Mouse (Mus musculus) liver, embryonic 13.5 days (tissue): Measurements from ENCODE around the gene Slc11a2. TPM values are rescaled to one million over a fixed set of nuclear protein-coding genes. Genes with fewer than 3 reads are reported as not detected.

Experiments
- ATAC-seq: fragments of 200-750 bp; cut with Nextera tagmentation; 2 replicates; pipeline ENCODE4 v1.8.0; 2017; ENCODE audit warnings: low read depth, mild to moderate bottlenecking, moderate number of reproducible peaks, moderate library complexity
- DNase-seq: peaks from one replicate; pipeline ENCODE4 v3.0.0; 2022
- H3K27ac ChIP-seq: fragments of 300-500 bp; sonication (generic); 2 replicates; pipeline ENCODE4 v1.5.1; 2015; ENCODE audit warnings: moderate library complexity, mild to moderate bottlenecking, inconsistent platforms
- H3K27me3 ChIP-seq: fragments of 300-500 bp; sonication (generic); 2 replicates; pipeline ENCODE4 v1.6.1; 2015; ENCODE audit warnings: mild to moderate bottlenecking, inconsistent platforms
- H3K36me3 ChIP-seq: fragments of 300-500 bp; sonication (generic); 2 replicates; pipeline ENCODE4 v1.6.1; 2015; ENCODE audit warnings: mild to moderate bottlenecking, inconsistent platforms
- H3K4me1 ChIP-seq: fragments of 300-500 bp; sonication (generic); replicated peaks from 2 replicates; pipeline ENCODE4 v1.6.1; 2015; ENCODE audit warnings: inconsistent platforms
- H3K4me2 ChIP-seq: fragments of 300-500 bp; sonication (generic); 2 replicates; pipeline ENCODE4 v1.6.1; 2015; ENCODE audit warnings: inconsistent platforms, mild to moderate bottlenecking, moderate library complexity
- H3K4me3 ChIP-seq: fragments of 300-500 bp; sonication (generic); replicated peaks from 2 replicates; pipeline ENCODE4 v1.5.1; 2015; ENCODE audit warnings: mild to moderate bottlenecking, inconsistent platforms
- H3K9ac ChIP-seq: fragments of 300-500 bp; sonication (generic); 2 replicates; pipeline ENCODE4 v1.6.1; 2015; ENCODE audit warnings: mild to moderate bottlenecking, inconsistent platforms
- H3K9me3 ChIP-seq: fragments of 300-500 bp; sonication (generic); replicated peaks from 2 replicates; pipeline ENCODE4 v1.6.1; 2016; ENCODE audit warnings: inconsistent platforms
- WGBS: fragments of 180-500 bp; shearing (Covaris S2); methylation state at CpG from one replicate; pipeline ENCODE4 v1.1.7; 2015; ENCODE audit not compliant: insufficient replicate concordance; 5-methylcytosine and 5-hydroxymethylcytosine counted together
- polyA plus RNA-seq: library from polyadenylated mRNA; unstranded; fragments of >200 nt; fragmentation: Nextera tagmentation; extraction: Ambion mirVana; gene quantifications from 2 replicates; pipeline ENCODE4 v1.2.1, GENCODE M21; 2015

The Slc11a2 gene
- polyA plus RNA-seq, 1 experiment from 2014 or later = 46.8 TPM

- Histone ChIP-seq H3K4me2 (peak overlapping the region; percentile 79), H3K36me3 (peaks cover 30% of the 10 kb centered on the region), H3K9me3 (no peaks in the 10 kb centered on the region), H3K27me3 (peaks cover 7% of the 10 kb centered on the region), H3K4me1 (peaks cover 85% of the 10 kb centered on the region), H3K9ac (peak overlapping the region; percentile 100), H3K4me3 (peak overlapping the region; percentile 99), H3K27ac (peak overlapping the region; percentile 98)
- peak; percentile 25 for DNase-seq
- 45% methylated on average over 8 of the region's 8 CpGs for WGBS
- peak; percentile 1 for ATAC-seq
These were observed 5.6 kb downstream of the Slc11a2 start for GRCm38 (mm10) chr15:100419311-100419710.

- Histone ChIP-seq H3K27me3 (no peaks in the 10 kb centered on the region), H3K9me3 (no peaks in the 10 kb centered on the region), H3K4me3 (peak overlapping the region; percentile 99), H3K9ac (peak overlapping the region; percentile 100), H3K27ac (peak overlapping the region; percentile 98), H3K4me2 (peak overlapping the region; percentile 79), H3K36me3 (peaks cover 34% of the 10 kb centered on the region), H3K4me1 (peaks cover 87% of the 10 kb centered on the region)
- DNase-seq (no peak), ATAC-seq (no peak)
- 62% methylated on average over 9 of the region's 9 CpGs for WGBS
These were observed 6.9 kb downstream of the Slc11a2 start for GRCm38 (mm10) chr15:100417854-100418450.

- no peak overlapping the region for H3K9ac ChIP-seq
- no peaks in the 10 kb centered on the region for H3K27me3 ChIP-seq
- 88% methylated on average over 8 of the region's 8 CpGs for WGBS
- peaks cover 99% of the 10 kb centered on the region for H3K4me1 ChIP-seq
- H3K36me3 ChIP-seq = peaks cover 53% of the 10 kb centered on the region
- H3K4me2 ChIP-seq = no peak overlapping the region
- no peaks in the 10 kb centered on the region for H3K9me3 ChIP-seq
- H3K4me3 ChIP-seq = no peak overlapping the region
- H3K27ac ChIP-seq = 0 out of 2 replicates have a peak overlapping the region, but pooled peaks have one; percentile 98
- DNase-seq = no peak
- no peak for ATAC-seq
These were observed 9.2 kb downstream of the Slc11a2 start for GRCm38 (mm10) chr15:100415684-100416083.

- WGBS = 88% methylated on average over 13 of the region's 13 CpGs
- Histone ChIP-seq H3K9me3 (no peaks in the 10 kb centered on the region), H3K27me3 (no peaks in the 10 kb centered on the region), H3K4me1 (peaks cover 99% of the 10 kb centered on the region), H3K4me2 (no peak overlapping the region), H3K27ac (peak overlapping the region; percentile 90), H3K36me3 (peaks cover 61% of the 10 kb centered on the region), H3K9ac (0 out of 2 replicates have a peak overlapping the region, but pooled peaks have one; percentile 8), H3K4me3 (no peak overlapping the region)
- no peak for DNase-seq
- ATAC-seq = no peak
These were observed 9.9 kb downstream of the Slc11a2 start for GRCm38 (mm10) chr15:100414942-100415341.

- H3K4me3 ChIP-seq = no peak overlapping the region
- no peak overlapping the region for H3K4me2 ChIP-seq
- H3K27ac ChIP-seq = peak overlapping the region; percentile 90
- ATAC-seq (0 out of 2 replicates have a peak, but pooled peaks have one; percentile 26), DNase-seq (no peak)
- 0 out of 2 replicates have a peak overlapping the region, but pooled peaks have one; percentile 17 for H3K9ac ChIP-seq
- 54% methylated on average over 4 of the region's 4 CpGs for WGBS
- H3K27me3 ChIP-seq = no peaks in the 10 kb centered on the region
- peaks cover 93% of the 10 kb centered on the region for H3K4me1 ChIP-seq
- peaks cover 70% of the 10 kb centered on the region for H3K36me3 ChIP-seq
- H3K9me3 ChIP-seq = no peaks in the 10 kb centered on the region
These were observed 10.9 kb downstream of the Slc11a2 start for GRCm38 (mm10) chr15:100414011-100414410.

GRCm38 (mm10) chr15:100413306-100413705, 11.6 kb downstream of the Slc11a2 start:
- peaks cover 88% of the 10 kb centered on the region for H3K4me1 ChIP-seq
- no peaks in the 10 kb centered on the region for H3K27me3 ChIP-seq
- no peak overlapping the region for H3K4me2 ChIP-seq
- peak overlapping the region; percentile 17 for H3K9ac ChIP-seq
- DNase-seq (no peak), ATAC-seq (no peak)
- H3K9me3 ChIP-seq = no peaks in the 10 kb centered on the region
- H3K36me3 ChIP-seq = peaks cover 77% of the 10 kb centered on the region
- H3K27ac ChIP-seq = peak overlapping the region; percentile 90
- WGBS = 35% methylated on average over 4 of the region's 5 CpGs
- no peak overlapping the region for H3K4me3 ChIP-seq

- WGBS = 75% methylated on average over 5 of the region's 5 CpGs
- peak overlapping the region; percentile 64; the same call in 1 of the 2 replicates for H3K4me2 ChIP-seq
- H3K9ac ChIP-seq = 0 out of 2 replicates have a peak overlapping the region, but pooled peaks have one; percentile 20
These were observed 13.1 kb downstream of the Slc11a2 start for GRCm38 (mm10) chr15:100411731-100412130.

GRCm38 (mm10) chr15:100410918-100411672, 13.8 kb downstream of the Slc11a2 start:
- Histone ChIP-seq H3K27ac (peak overlapping the region; percentile 90), H3K36me3 (peaks cover 80% of the 10 kb centered on the region), H3K4me1 (peaks cover 83% of the 10 kb centered on the region), H3K27me3 (no peaks in the 10 kb centered on the region), H3K9me3 (no peaks in the 10 kb centered on the region), H3K4me3 (peak overlapping the region; percentile 19; the same call in 1 of the 2 replicates), H3K9ac (peak overlapping the region; percentile 61), H3K4me2 (peak overlapping the region; percentile 64)
- ATAC-seq (peak; percentile 79), DNase-seq (no peak)
- WGBS = 35% methylated on average over 14 of the region's 14 CpGs

More at GRCm38 (mm10) chr15:100411731-100412130, 13.1 kb downstream of the Slc11a2 start:
- Histone ChIP-seq H3K9me3 (no peaks in the 10 kb centered on the region), H3K36me3 (peaks cover 78% of the 10 kb centered on the region), H3K4me3 (no peak overlapping the region), H3K27me3 (no peaks in the 10 kb centered on the region), H3K27ac (peak overlapping the region; percentile 90), H3K4me1 (peaks cover 85% of the 10 kb centered on the region)
- DNase-seq = no peak
- ATAC-seq = no peak

GRCm38 (mm10) chr15:100406088-100406487, 18.8 kb downstream of the Slc11a2 start:
- no peak for ATAC-seq
- Histone ChIP-seq H3K4me2 (no peak overlapping the region), H3K27me3 (no peaks in the 10 kb centered on the region), H3K4me3 (no peak overlapping the region), H3K9ac (no peak overlapping the region), H3K27ac (peak overlapping the region; percentile 25; the same call in 1 of the 2 replicates), H3K4me1 (peaks cover 67% of the 10 kb centered on the region), H3K9me3 (no peaks in the 10 kb centered on the region), H3K36me3 (peaks cover 97% of the 10 kb centered on the region)
- DNase-seq = no peak
- 47% methylated on average over 5 of the region's 5 CpGs for WGBS

- peaks cover 99% of the 10 kb centered on the region for H3K36me3 ChIP-seq
- peak overlapping the region; percentile 15; the same call in 1 of the 2 replicates for H3K4me2 ChIP-seq
These were observed 21.4 kb downstream of the Slc11a2 start for GRCm38 (mm10) chr15:100403318-100404000.

GRCm38 (mm10) chr15:100402798-100403197, 22.1 kb downstream of the Slc11a2 start:
- H3K4me1 ChIP-seq = peaks cover 49% of the 10 kb centered on the region
- H3K27ac ChIP-seq = no peak overlapping the region; the same call in 1 of the 2 replicates
- no peaks in the 10 kb centered on the region for H3K9me3 ChIP-seq
- H3K9ac ChIP-seq = no peak overlapping the region
- H3K4me3 ChIP-seq = no peak overlapping the region
- peaks cover 99% of the 10 kb centered on the region for H3K36me3 ChIP-seq
- DNase-seq (no peak), ATAC-seq (no peak)
- WGBS = 85% methylated on average over 4 of the region's 4 CpGs
- H3K27me3 ChIP-seq = no peaks in the 10 kb centered on the region
- H3K4me2 ChIP-seq = peak overlapping the region; percentile 15; the same call in 1 of the 2 replicates

More at GRCm38 (mm10) chr15:100403318-100404000, 21.4 kb downstream of the Slc11a2 start:
- H3K27me3 ChIP-seq = no peaks in the 10 kb centered on the region
- no peak overlapping the region for H3K9ac ChIP-seq
- H3K4me1 ChIP-seq = peaks cover 56% of the 10 kb centered on the region
- H3K4me3 ChIP-seq = no peak overlapping the region
- WGBS = 87% methylated on average over 16 of the region's 16 CpGs
- DNase-seq (no peak), ATAC-seq (no peak)
- no peaks in the 10 kb centered on the region for H3K9me3 ChIP-seq
- H3K27ac ChIP-seq = 0 out of 2 replicates have a peak overlapping the region, but pooled peaks have one; percentile 3
